Mouse (Mus musculus) ovary, adult 18-20 months (tissue): ENCODE data around the gene 4930449I24Rik.
"Not testable (repeated sequence)": the region's sequence is repeated elsewhere in the genome, so short reads cannot be mapped to it uniquely, and the experiment has no call there.

ENCODE experiments used
- DNase-seq: peaks from one replicate; pipeline ENCODE4 v3.0.0; 2022; ENCODE audit warnings: low spot score, mixed read lengths

The 4930449I24Rik gene

DNA sequence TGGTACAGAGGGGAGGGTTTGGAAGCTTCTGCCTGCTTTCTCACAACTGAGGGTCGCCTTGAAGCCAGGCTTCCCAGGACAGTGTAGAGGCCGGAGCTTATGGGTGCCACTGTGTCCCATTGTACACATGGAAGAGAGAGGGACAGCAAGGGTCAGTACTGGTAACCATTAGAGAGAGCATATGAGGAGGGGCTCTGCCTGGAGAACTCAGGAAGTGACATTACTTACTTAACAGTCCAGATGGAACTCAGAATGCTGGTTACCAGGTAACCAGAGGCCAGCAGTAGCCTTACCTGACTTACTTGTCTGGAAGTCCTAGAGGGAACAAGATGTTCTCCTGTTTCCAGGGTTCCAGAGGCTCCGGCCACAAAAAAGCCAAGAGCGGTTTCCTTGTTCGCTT, at the start of gene 4930449I24Rik:
Gene 4930449I24Rik (plus strand): TSS at position 301 of the 400 bp plus-strand sequence.
- DNase-seq, result not testable (repeated sequence)

DNA sequence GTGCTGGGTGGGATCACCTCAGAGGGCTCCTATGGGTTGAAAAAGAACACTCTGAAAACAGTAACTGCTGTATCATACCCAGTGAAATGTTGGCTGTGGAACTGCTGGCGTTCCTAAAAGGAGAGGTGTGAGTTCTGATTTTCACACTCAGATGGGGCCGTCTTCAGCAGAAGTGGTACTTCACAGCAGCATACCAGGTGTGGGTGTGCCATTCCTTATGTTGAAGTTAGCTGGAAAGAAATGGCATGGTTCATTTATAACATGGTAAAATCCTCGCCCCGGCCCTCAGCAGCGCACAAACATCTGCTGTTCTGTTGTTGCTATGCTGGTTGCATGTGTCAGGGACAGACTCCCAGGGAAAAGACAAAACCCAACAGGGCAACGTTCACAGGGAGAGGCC, 48.6 kb upstream of the 4930449I24Rik start:
- DNase-seq, result no peak

DNA sequence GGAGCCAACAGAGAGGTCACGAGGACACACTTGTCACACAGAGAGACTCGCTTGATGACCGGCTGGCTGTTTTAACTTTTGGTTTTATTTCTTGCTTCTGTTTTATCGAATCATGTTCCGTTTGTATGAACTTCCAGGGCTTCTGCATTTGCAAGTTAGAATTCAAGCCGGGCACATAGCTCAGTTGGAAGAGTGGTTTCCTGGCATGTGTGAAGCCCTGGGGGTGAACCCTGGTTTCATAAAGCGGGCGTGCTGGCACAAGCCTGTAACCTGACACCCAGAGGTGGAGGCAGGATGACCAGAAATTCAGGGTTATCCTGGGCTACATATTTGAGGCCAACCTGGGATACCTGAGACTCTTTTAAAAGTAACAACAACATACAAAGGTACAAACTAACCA, 40.6 kb upstream of the 4930449I24Rik start:
- no peak for DNase-seq

DNA sequence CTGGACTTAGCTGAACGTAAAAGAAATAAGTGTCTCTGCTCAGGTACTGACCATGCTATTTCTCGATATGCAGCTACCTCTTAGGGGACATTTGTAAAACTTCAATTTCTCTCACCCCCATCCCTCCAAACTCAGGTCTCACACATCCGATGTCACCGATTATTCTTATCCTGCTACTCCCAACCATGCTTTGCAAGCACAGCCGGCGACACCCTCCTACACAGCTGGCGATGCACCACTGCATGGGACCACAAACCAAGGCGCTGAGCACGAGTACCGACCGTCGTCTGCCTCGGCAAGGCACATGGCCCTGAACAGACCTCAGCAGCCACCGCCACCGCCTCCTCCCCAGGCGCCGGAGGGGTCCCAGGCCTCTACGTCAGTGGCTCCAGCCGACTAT, 35.5 kb upstream of the 4930449I24Rik start:
- no peak for DNase-seq

- no peak for DNase-seq
Measured at GRCm38 (mm10) chr5:146468311-146468710, 33.9 kb upstream of the 4930449I24Rik start.

DNA sequence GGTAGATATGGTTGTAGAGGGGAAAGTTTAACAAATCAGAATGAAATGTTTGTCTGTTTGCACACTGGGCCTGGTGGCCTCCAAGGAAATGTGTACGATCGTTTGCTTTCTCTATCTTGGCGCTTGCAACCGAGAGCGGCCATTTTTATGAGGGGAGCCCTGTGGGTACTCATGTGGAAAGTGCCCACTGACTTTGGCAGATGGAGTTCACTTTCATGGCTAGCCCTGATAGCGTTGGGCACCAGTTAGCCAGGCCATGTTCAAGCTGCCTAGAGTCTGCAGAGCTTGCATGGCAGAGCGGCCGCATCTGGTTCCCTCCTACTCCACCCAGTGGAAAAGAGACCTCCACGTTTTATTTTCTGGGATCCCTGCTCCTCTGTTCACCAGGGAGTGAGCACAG, 31.4 kb upstream of the 4930449I24Rik start:
- DNase-seq, result no peak

GRCm38 (mm10) chr5:146471311-146471710, 30.9 kb upstream of the 4930449I24Rik start:
- no peak for DNase-seq

DNA sequence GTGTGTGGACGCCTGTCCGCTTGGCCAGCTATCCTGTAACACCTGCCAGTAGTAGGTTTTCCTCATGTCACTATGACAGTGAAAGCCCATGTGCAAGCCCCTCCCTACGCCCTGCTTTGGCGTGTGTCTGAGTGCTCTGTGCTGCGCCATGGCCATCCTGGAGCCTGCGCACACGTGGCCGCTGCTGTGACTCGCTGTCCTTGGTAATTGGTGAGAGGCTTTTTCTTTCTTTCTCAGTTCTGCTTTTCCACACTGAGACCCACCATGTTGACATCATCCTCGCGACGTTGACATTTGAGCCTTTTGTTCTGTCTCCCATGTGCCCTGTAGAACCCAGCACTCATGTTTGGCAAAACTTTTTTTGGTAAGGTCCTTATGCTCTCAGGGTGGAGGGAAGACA, 30.4 kb upstream of the 4930449I24Rik start:
- no peak for DNase-seq

DNA sequence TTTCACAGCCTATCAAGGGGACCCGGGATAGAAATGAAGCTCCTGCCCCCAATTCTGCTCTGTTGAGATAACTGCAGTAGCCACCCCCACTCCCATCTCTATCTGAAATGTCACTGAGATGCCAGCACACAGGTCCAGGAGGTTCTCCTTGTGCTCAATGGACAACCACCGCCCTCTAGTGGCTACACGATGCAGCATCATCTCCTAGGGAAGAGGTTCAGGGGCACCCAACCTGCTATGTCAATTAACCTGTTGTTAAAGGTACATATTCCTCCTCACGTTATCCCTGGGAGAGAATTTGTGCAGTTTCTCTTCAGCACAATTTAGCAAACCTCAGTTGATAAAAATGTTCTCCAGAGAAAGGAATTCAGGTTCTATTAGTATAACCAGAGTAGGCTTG, 22.6 kb upstream of the 4930449I24Rik start:
- DNase-seq, result not testable (repeated sequence)

DNA sequence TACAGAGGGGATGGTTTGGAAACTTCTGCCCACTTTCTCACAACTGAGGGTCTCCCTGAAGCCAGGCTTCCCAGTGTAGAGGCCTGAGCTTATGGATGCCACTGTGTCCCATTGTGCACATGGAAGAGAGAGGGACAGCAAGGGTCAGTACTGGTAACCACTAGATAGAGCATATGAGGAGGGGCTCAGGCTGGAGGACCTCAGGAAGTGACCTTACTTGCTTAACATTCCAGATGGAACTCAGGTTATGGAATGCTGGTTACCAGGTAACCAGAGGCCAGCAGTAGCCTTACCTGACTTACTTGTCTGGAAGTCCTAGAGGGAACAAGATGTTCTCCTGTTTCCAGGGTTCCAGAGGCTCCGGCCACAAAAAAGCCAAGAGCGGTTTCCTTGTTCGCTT, 20.5 kb upstream of the 4930449I24Rik start, which contains the start of gene Gm6408:
Gene Gm6408 (plus strand): TSS at position 301 of the 400 bp plus-strand sequence.
- DNase-seq, result not testable (repeated sequence)

- not testable (repeated sequence) for DNase-seq
Measured at GRCm38 (mm10) chr5:146488959-146489358, 13.2 kb upstream of the 4930449I24Rik start.

- DNase-seq, result not testable (repeated sequence)
Measured at GRCm38 (mm10) chr5:146491063-146491462, 11.1 kb upstream of the 4930449I24Rik start, which contains the start of gene Gm6370. Gm6370 (plus strand) TSS chr5:146491363.

- DNase-seq, result not testable (repeated sequence)
Measured at GRCm38 (mm10) chr5:146513823-146514222, 11.6 kb downstream of the 4930449I24Rik start, which contains the start of gene Gm3402. Gm3402 (plus strand) TSS chr5:146514123.

DNA sequence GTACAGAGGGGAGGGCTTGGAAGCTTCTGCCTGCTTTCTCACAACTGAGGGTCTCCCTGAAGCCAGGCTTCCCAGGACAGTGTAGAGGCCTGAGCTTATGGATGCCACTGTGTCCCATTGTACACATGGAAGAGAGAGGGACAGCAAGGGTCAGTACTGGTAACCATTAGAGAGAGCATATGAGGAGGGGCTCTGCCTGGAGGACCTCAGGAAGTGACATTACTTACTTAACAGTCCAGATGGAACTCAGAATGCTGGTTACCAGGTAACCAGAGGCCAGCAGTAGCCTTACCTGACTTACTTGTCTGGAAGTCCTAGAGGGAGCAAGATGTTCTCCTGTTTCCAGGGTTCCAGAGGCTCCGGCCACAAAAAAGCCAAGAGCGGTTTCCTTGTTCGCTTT, 23.3 kb downstream of the 4930449I24Rik start, which contains the start of gene Gm3404:
Gene Gm3404 (plus strand): TSS at position 301 of the 400 bp plus-strand sequence.
- not testable (repeated sequence) for DNase-seq

DNA sequence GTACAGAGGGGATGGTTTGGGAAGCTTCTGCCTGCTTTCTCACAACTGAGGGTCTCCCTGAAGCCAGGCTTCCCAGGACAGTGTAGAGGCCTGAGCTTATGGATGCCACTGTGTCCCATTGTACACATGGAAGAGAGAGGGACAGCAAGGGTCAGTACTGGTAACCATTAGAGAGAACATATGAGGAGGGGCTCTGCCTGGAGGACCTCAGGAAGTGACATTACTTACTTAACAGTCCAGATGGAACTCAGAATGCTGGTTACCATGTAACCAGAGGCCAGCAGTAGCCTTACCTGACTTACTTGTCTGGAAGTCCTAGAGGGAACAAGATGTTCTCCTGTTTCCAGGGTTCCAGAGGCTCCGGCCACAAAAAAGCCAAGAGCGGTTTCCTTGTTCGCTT, 35.1 kb downstream of the 4930449I24Rik start, which contains the start of gene Gm3409:
Gene Gm3409 (plus strand): TSS at position 301 of the 400 bp plus-strand sequence.
- not testable (repeated sequence) for DNase-seq
